Mouse (Mus musculus): Measurements from ENCODE around the gene Ifitm1. TPM values are rescaled to one million over a fixed set of nuclear protein-coding genes. Genes with fewer than 3 reads are reported as not detected.
A peak's percentile ranks its signal among the peaks of the same experiment; 100 is the strongest.

Ifitm1 gene
- polyA plus RNA-seq, 1 experiment from 2014 or later, result 72.4 TPM

GRCm38 (mm10) chr7:140948161-140948560, 18.9 kb upstream of the Ifitm1 start:
- WGBS, result 82% methylated on average over 8 of the region's 8 CpGs
- H3K36me3 ChIP-seq (ENCODE audit: insufficient read depth, low read length), result peaks cover 34% of the 10 kb centered on the region
- no peak overlapping the region for H3K27ac ChIP-seq (ENCODE audit: low read length)

DNA sequence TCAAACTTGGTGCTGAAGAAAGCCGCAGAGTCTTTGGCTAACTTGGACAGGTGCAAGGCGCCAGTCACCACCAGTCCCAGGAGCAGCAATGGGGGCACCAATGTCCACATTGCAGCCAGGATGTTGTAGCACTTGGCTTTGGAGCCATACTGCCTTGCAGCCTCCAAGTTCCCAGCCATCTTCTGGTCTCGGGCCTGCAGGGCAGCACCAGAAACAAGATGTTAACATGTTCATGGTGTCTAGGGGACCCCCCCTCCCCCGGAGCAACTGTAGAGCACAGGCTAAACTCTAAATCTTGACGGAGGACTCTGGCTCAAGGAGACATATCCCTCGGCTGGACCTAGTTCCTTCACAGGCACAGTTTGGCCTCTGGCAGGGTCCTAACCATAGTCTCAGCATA, 17.8 kb upstream of the Ifitm1 start:
- no peak overlapping the region for H3K4me2 ChIP-seq (replicated peaks; ENCODE audit: low read depth, low read length)
- H3K9me3 ChIP-seq (ENCODE audit: low read length), result no peaks in the 10 kb centered on the region
- ATAC-seq (ENCODE audit: low FRiP score, low TSS enrichment), result no peak
- WGBS, result 85% methylated on average over 6 of the region's 6 CpGs
- peaks cover 34% of the 10 kb centered on the region for H3K36me3 ChIP-seq (ENCODE audit: insufficient read depth, low read length)
- H3K27me3 ChIP-seq (ENCODE audit: insufficient read depth, low read length), result no peaks in the 10 kb centered on the region
- H3K4me1 ChIP-seq (ENCODE audit: insufficient read depth, low read length), result peaks cover 33% of the 10 kb centered on the region
- H3K9ac ChIP-seq (replicated peaks; ENCODE audit: low read length), result no peak overlapping the region
- H3K27ac ChIP-seq (ENCODE audit: low read length), result no peak overlapping the region
- no peak overlapping the region for H3K4me3 ChIP-seq (ENCODE audit: low read length)

More at GRCm38 (mm10) chr7:140948161-140948560, 18.9 kb upstream of the Ifitm1 start:
- no peak overlapping the region for H3K4me3 ChIP-seq (ENCODE audit: low read length)
- no peaks in the 10 kb centered on the region for H3K27me3 ChIP-seq (ENCODE audit: insufficient read depth, low read length)
- H3K4me2 ChIP-seq (replicated peaks; ENCODE audit: low read depth, low read length), result no peak overlapping the region
- H3K9ac ChIP-seq (replicated peaks; ENCODE audit: low read length), result no peak overlapping the region
- peaks cover 23% of the 10 kb centered on the region for H3K4me1 ChIP-seq (ENCODE audit: insufficient read depth, low read length)
- H3K9me3 ChIP-seq (ENCODE audit: low read length), result no peaks in the 10 kb centered on the region
- ATAC-seq (ENCODE audit: low FRiP score, low TSS enrichment), result no peak

- H3K9ac ChIP-seq (replicated peaks; ENCODE audit: low read length), result 0 out of 2 replicates have a peak within 1 kb of the TSS, but pooled peaks have one; percentile 28
- H3K27me3 ChIP-seq (ENCODE audit: insufficient read depth, low read length), result no peaks in the 10 kb centered on the region
- H3K4me1 ChIP-seq (ENCODE audit: insufficient read depth, low read length), result peaks cover 37% of the 10 kb centered on the region
Observed at GRCm38 (mm10) chr7:140949824-140950530, 17.0 kb upstream of the Ifitm1 start, which contains the start of gene Ifitm5. TSS of gene Ifitm5 (minus strand) at chr7:140950291.

GRCm38 (mm10) chr7:140951051-140951450, 16.0 kb upstream of the Ifitm1 start:
- peak overlapping the region; percentile 14; the same call in 1 of the 2 replicates for H3K4me2 ChIP-seq (replicated peaks; ENCODE audit: low read depth, low read length)
- H3K9me3 ChIP-seq (ENCODE audit: low read length), result no peaks in the 10 kb centered on the region
- H3K27ac ChIP-seq (ENCODE audit: low read length), result peak overlapping the region; percentile 61
- H3K4me3 ChIP-seq (ENCODE audit: low read length), result no peak overlapping the region
- H3K36me3 ChIP-seq (ENCODE audit: insufficient read depth, low read length), result peaks cover 34% of the 10 kb centered on the region
- WGBS, result 20% methylated on average over 8 of the region's 8 CpGs
- no peaks in the 10 kb centered on the region for H3K27me3 ChIP-seq (ENCODE audit: insufficient read depth, low read length)
- H3K4me1 ChIP-seq (ENCODE audit: insufficient read depth, low read length), result peaks cover 39% of the 10 kb centered on the region
- no peak for ATAC-seq (ENCODE audit: low FRiP score, low TSS enrichment)
- 0 out of 2 replicates have a peak overlapping the region, but pooled peaks have one; percentile 28 for H3K9ac ChIP-seq (replicated peaks; ENCODE audit: low read length)

More at GRCm38 (mm10) chr7:140949824-140950530, 17.0 kb upstream of the Ifitm1 start, which contains the start of gene Ifitm5:
- Histone ChIP-seq H3K36me3 (ENCODE audit: insufficient read depth, low read length) (peaks cover 34% of the 10 kb centered on the region), H3K4me2 (replicated peaks; ENCODE audit: low read depth, low read length) (peak within 1 kb of the TSS; percentile 14; the same call in 1 of the 2 replicates), H3K4me3 (ENCODE audit: low read length) (no peak within 1 kb of the TSS), H3K9me3 (ENCODE audit: low read length) (no peaks in the 10 kb centered on the region), H3K27ac (ENCODE audit: low read length) (peak within 1 kb of the TSS; percentile 61)
- WGBS, result 53% methylated on average over 16 of the region's 16 CpGs
- ATAC-seq (ENCODE audit: low FRiP score, low TSS enrichment), result no peak

GRCm38 (mm10) chr7:140951765-140952164, 15.3 kb upstream of the Ifitm1 start:
- Histone ChIP-seq H3K4me1 (ENCODE audit: insufficient read depth, low read length) (peaks cover 46% of the 10 kb centered on the region), H3K9ac (replicated peaks; ENCODE audit: low read length) (no peak overlapping the region), H3K9me3 (ENCODE audit: low read length) (no peaks in the 10 kb centered on the region), H3K36me3 (ENCODE audit: insufficient read depth, low read length) (peaks cover 29% of the 10 kb centered on the region), H3K4me2 (replicated peaks; ENCODE audit: low read depth, low read length) (no peak overlapping the region), H3K4me3 (ENCODE audit: low read length) (no peak overlapping the region), H3K27ac (ENCODE audit: low read length) (peak overlapping the region; percentile 61; the same call in 1 of the 2 replicates), H3K27me3 (ENCODE audit: insufficient read depth, low read length) (no peaks in the 10 kb centered on the region)
- WGBS, result 60% methylated on average over 6 of the region's 6 CpGs
- no peak for ATAC-seq (ENCODE audit: low FRiP score, low TSS enrichment)

GRCm38 (mm10) chr7:140952441-140952840, 14.6 kb upstream of the Ifitm1 start:
- Histone ChIP-seq H3K4me1 (ENCODE audit: insufficient read depth, low read length) (peaks cover 49% of the 10 kb centered on the region), H3K27me3 (ENCODE audit: insufficient read depth, low read length) (no peaks in the 10 kb centered on the region), H3K4me2 (replicated peaks; ENCODE audit: low read depth, low read length) (no peak overlapping the region), H3K9ac (replicated peaks; ENCODE audit: low read length) (no peak overlapping the region), H3K27ac (ENCODE audit: low read length) (no peak overlapping the region), H3K36me3 (ENCODE audit: insufficient read depth, low read length) (peaks cover 23% of the 10 kb centered on the region), H3K4me3 (ENCODE audit: low read length) (no peak overlapping the region), H3K9me3 (ENCODE audit: low read length) (no peaks in the 10 kb centered on the region)
- 74% methylated on average over 7 of the region's 7 CpGs for WGBS
- ATAC-seq (ENCODE audit: low FRiP score, low TSS enrichment), result no peak

- H3K9ac ChIP-seq (replicated peaks; ENCODE audit: low read length), result peak overlapping the region; percentile 77
- H3K27me3 ChIP-seq (ENCODE audit: insufficient read depth, low read length), result no peaks in the 10 kb centered on the region
- peaks cover 49% of the 10 kb centered on the region for H3K4me1 ChIP-seq (ENCODE audit: insufficient read depth, low read length)
- no peak for ATAC-seq (ENCODE audit: low FRiP score, low TSS enrichment)
- H3K27ac ChIP-seq (ENCODE audit: low read length), result no peak overlapping the region
- 80% methylated on average over 11 of the region's 11 CpGs for WGBS
- no peaks in the 10 kb centered on the region for H3K9me3 ChIP-seq (ENCODE audit: low read length)
- H3K4me2 ChIP-seq (replicated peaks; ENCODE audit: low read depth, low read length), result peak overlapping the region; percentile 79
- H3K4me3 ChIP-seq (ENCODE audit: low read length), result no peak overlapping the region
- peaks cover 18% of the 10 kb centered on the region for H3K36me3 ChIP-seq (ENCODE audit: insufficient read depth, low read length)
Observed at GRCm38 (mm10) chr7:140953133-140953532, 13.9 kb upstream of the Ifitm1 start.

DNA sequence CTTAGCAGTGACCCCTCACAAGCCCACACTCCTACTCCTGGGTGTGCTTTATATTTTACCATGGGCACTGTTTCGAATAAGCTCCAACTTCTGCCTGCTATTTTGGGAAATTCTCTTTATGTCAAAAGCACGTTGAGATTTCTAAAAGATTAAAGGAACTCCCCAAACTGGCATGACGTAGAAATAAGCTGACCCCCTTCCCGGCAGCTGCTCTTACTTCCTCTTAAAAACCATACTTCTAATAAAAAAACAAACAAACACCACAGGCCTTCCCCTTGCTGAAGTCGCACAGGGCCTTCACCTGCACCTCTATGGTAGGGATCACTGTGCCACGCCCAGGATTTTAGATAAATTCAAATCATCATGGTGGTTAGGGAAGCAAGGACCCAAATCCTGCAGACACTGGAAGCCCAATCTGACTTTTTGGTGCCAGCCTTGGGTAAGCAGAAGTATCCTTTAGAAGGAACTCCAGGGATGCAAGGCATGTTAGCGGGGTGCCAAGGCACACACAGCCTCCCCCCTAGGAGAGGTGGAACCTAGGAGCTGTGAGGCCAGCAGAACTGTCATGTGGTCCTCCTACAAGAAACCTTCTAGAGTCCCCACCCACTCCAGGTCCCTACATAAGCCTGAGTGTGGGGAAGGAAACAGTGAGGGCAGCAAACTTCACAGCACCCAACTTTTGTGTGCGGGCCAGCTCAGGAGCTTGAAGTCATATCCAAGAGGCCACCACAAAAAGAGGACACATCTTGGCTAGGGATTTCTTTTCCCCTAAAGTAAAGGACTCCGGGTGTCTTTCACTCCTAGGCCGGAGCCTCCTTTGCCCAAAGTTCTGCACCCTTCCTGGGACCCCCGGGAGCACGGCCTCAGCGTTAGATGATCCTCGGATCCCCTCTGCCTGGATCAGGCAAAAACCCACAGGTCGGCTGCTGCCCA, 13.0 kb upstream of the Ifitm1 start:
- 51% methylated on average over 15 of the region's 15 CpGs for WGBS
- Histone ChIP-seq H3K9me3 (ENCODE audit: low read length) (no peaks in the 10 kb centered on the region), H3K27me3 (ENCODE audit: insufficient read depth, low read length) (no peaks in the 10 kb centered on the region), H3K27ac (ENCODE audit: low read length) (0 out of 2 replicates have a peak overlapping the region, but pooled peaks have one; percentile 13), H3K4me2 (replicated peaks; ENCODE audit: low read depth, low read length) (peak overlapping the region; percentile 79), H3K4me3 (ENCODE audit: low read length) (peak overlapping the region; percentile 73), H3K4me1 (ENCODE audit: insufficient read depth, low read length) (peaks cover 51% of the 10 kb centered on the region), H3K36me3 (ENCODE audit: insufficient read depth, low read length) (peaks cover 8% of the 10 kb centered on the region; the same call in 1 of the 2 replicates), H3K9ac (replicated peaks; ENCODE audit: low read length) (peak overlapping the region; percentile 77)
- ATAC-seq (ENCODE audit: low FRiP score, low TSS enrichment), result no peak

DNA sequence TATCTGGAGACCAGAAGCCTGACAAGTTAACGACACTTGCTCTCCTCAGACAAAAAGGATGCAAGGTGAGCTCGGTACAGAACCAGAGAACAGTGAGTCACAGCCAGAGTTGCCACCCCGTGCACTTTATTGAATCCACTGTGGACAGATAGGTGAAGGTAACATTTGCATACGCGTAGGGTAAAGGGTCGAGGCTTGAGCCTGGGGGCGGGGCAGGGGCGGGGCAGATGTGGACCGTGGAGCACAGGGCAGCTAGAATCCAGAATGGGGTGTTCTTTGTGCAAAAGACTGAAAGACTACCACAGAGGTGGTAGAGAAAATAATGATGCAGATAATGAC, 12.3 kb upstream of the Ifitm1 start:
- 0 out of 2 replicates have a peak overlapping the region, but pooled peaks have one; percentile 13 for H3K27ac ChIP-seq (ENCODE audit: low read length)
- 0 out of 2 replicates have a peak, but pooled peaks cover 2% of the 10 kb centered on the region for H3K36me3 ChIP-seq (ENCODE audit: insufficient read depth, low read length)
- 1% methylated on average over 9 of the region's 9 CpGs for WGBS
- H3K9ac ChIP-seq (replicated peaks; ENCODE audit: low read length), result peak overlapping the region; percentile 77
- no peaks in the 10 kb centered on the region for H3K27me3 ChIP-seq (ENCODE audit: insufficient read depth, low read length)
- no peaks in the 10 kb centered on the region for H3K9me3 ChIP-seq (ENCODE audit: low read length)
- H3K4me3 ChIP-seq (ENCODE audit: low read length), result peak overlapping the region; percentile 73
- ATAC-seq (ENCODE audit: low FRiP score, low TSS enrichment), result no peak
- peaks cover 52% of the 10 kb centered on the region for H3K4me1 ChIP-seq (ENCODE audit: insufficient read depth, low read length)
- H3K4me2 ChIP-seq (replicated peaks; ENCODE audit: low read depth, low read length), result peak overlapping the region; percentile 79
